Mouse (Mus musculus): Measurements from ENCODE around the gene Nxph2. TPM values are rescaled to one million over a fixed set of nuclear protein-coding genes. Genes with fewer than 3 reads are reported as not detected.
A peak's percentile ranks its signal among the peaks of the same experiment; 100 is the strongest.

The Nxph2 gene
- not detected in 2 replicates for total RNA-seq (2021)
- long read RNA-seq, experiment 1, result 0 reads
- long read RNA-seq, experiment 2, result 0 reads

DNA sequence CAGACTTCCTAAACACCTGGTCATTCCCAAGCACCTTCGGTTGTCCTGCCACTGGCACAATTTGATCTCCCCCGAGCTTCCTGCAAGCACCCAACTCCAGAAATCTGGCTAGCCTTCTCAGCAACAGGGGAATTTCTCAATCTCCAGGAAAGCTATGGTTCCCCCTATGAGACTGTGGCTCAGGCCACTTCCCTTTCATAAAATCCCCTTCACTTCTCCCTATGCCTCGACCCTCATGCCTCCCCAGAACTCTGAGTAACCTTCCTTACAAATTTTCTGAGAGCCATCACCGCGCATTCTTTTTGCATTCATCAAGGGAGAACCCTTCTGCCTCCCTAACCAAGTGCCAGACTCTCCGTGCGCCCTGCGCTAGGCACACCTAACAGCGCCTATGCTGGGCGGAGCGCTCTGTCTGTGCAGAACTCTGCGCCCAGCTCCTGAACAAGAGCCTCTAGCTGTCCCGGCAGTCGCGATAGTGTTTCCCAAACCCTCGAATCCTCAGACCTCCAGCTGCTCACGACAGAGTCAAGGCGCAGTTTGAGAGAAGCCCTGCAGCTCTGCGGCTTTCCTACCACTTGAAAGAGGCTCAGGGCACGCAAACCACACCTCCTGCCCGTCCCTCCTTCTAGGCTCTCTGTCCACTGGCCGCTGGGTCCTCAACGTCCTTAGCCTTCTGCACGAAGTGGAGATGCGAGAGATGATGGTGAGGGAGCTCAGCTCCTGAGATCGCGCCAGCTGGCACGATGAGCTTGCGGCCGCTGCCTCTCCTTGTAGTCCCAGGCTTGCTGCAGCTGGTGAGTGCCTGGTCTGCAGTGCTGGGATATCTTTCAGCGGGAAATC is at the start of gene Nxph2:
Nxph2 (plus strand) TSS at position 501 of the 840 bp plus-strand sequence.
- no peak for DNase-seq

DNA sequence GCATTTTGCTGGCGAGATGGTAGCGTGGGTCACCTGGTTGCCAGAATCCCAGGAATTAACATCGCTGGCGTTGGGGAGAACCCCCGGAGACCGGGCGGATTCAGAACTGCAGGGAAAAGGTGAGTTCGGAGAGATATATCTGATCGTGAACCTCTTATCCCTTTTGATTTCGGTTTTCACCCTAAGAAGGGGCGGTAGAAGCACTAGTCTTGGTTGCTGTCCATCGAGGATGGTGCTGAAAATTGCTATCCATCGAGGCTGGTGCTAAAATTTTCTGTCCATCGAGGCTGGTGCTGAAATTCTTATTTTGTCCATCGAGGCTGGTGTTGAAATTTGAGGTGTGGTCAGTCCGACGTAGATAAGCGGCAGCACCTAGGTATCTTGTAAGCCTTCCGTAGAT is 30.1 kb upstream of the Nxph2 start:
- peak; percentile 56 for DNase-seq

- DNase-seq, result no peak
Measured at GRCm38 (mm10) chr2:23314869-23315268, 6.2 kb upstream of the Nxph2 start.

Other genes starting within 250 kb of the Nxph2 start
- 4.6 and 4.7 TPM in 2 replicates for gene Mastl, start 165.2 kb upstream of the Nxph2 start, total RNA-seq (2021)
- 99.4 and 101 TPM in 2 replicates for gene Yme1l1, start 164.9 kb upstream of the Nxph2 start, total RNA-seq (2021)
- gene 4931423N10Rik, start 113.8 kb upstream of the Nxph2 start, total RNA-seq (2021), result not detected in 2 replicates

All from adrenal gland, postnatal 14 days (tissue).